Mouse (Mus musculus): ENCODE measurements at regions not wholly inside any gene's neighbourhood (a gene's known extent, or its start where the extent isn't known, plus 50 kb on each side); places are given as distances from the start of the nearest gene placed in this dataset.

DNA sequence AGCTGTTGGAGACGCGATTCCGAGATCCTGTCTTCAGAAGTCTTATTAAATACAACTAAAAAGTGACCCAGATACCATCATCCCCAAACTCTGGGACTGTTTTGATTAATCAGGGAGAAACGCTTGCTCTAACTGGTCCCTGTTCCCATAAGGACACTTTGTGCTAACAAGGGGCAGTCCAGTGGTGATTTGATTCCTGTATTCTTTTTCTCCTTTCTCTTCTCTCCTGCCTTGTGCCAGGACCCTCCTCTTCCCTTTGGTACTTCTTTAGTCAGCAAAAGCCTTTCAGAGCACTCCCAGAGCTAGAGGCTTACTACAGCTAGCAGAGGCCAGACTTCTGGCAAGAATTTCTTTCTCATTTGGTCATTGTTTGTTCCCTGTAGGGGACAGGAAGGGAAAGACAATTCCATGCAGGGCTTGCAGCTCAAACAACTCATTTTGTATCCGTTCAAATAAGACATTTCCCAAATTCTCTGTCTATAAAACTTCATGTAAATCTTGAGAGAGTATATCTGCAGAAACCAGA, 337.3 kb upstream of the Prickle1 start:
- intact Hi-C loops (cut with DNase I) = no loop called here
- no peak overlapping the region for H3K27ac ChIP-seq
- no peak for DNase-seq
- TF ChIP-seq CTCF (IDR thresholded peaks at IDR 0.05) = no peak
- H3K4me3 ChIP-seq = no peak overlapping the region

DNA sequence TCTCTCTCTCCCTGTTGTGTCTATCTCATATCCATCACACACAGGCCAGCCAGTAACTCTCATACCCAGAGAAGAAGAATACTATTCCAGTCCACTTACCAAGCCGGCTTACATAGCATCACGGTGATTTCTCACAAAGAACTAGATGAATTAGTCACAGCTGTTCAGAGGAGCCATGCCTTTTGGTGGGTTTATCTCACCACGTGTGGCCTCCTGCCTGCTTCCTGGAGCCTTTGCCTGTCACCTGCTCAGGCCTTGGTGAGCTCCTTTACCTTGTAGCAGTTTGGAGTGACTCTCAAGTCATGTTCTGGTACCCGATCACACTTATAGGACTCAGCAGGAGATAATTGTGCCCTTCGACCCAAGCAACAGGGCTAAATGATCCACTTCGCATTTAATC, 331.2 kb upstream of the Prickle1 start:
- DNase-seq = no peak
- intact Hi-C loops (cut with DNase I) = no loop called here
- TF ChIP-seq CTCF (IDR thresholded peaks at IDR 0.05) = no peak
- H3K27ac ChIP-seq = no peak overlapping the region
- H3K4me3 ChIP-seq = no peak overlapping the region

DNA sequence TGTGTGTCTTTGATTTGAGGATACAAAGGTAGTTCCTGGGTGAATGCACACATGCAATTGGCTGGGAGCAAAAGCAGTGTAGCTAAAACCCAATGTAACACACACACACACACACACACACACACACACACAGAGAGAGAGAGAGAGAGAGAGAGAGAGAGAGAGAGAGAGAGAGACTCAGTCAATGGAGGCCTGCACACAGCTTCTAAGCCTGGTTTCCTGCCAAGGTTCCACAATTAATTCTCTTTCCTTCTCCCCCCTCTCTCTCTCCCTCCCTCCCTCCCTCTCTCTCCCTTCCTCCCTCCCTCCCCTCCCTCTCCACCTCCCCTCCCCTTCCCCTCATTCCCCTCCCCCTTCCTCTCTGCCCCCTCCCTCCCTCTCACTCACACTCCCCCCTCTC, 330.6 kb upstream of the Prickle1 start:
- no peak overlapping the region for H3K4me3 ChIP-seq
- no peak for TF ChIP-seq CTCF (IDR thresholded peaks at IDR 0.05)

DNA sequence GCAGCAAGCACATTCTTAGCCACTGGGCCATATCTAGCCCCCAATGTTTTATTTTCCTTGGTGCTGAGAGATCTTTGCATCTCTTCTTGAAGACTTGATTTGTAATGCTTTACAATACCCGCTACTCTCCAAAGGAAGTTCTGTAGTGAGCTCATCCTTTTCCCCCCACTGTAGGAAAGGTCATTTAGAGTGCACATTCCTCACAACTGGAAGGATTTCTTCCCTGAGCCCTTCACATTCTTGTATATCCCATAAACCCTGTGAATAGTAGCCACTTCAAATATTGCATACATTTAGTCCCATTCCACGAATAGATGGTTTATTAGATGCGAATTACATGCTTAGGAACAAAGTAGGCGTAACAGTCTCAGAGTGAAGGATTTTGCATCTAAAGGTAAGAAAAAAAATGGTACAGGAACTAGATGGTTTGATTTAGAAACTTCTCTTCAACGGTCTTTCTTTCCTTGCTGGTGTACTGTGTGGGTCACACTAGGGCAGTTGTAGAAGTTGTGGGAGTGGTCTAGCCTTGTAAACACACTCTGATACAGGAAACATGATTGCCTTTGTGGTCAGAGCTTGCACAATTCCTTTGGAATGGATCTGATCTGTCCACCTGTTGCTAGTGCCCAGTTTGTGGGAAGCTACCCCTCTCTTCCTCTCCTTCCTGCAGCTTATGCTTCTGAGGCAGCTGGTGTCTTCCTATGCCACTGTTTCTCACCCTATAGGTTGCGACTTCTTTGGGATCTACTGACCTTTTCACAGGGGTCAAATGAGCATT, 326.0 kb upstream of the Prickle1 start:
- intact Hi-C loops (cut with DNase I) = no loop called here
- Histone ChIP-seq H3K27ac (no peak overlapping the region), H3K4me3 (no peak overlapping the region)
- no peak for TF ChIP-seq CTCF (IDR thresholded peaks at IDR 0.05)
- no peak for DNase-seq

More for the DNA sequence above, 330.6 kb upstream of the Prickle1 start:
- intact Hi-C loops (cut with DNase I) = no loop called here
- DNase-seq = no peak
- H3K27ac ChIP-seq = no peak overlapping the region

DNA sequence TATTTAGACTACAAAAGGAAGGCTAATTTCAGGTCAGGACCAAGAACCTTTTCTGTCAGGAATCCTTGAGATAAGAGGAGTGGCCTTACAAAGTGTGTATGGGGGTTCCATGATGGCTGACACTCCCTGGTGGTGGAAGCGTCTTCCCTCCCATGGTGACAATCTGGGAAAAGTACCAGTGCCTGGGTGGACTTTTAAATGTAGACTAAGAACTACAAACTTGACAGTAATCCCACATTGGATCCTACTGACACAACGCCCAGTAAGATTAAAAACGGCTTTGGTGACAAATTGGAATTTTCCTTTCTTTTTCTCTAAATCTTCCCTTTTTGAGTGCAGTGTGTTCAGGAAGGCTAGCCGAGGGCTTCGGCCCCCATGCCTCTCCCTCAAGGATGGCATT, 325.3 kb upstream of the Prickle1 start:
- no peak for TF ChIP-seq CTCF (IDR thresholded peaks at IDR 0.05)
- intact Hi-C loops (cut with DNase I) = no loop called here
- Histone ChIP-seq H3K27ac (no peak overlapping the region), H3K4me3 (no peak overlapping the region)
- DNase-seq = no peak

DNA sequence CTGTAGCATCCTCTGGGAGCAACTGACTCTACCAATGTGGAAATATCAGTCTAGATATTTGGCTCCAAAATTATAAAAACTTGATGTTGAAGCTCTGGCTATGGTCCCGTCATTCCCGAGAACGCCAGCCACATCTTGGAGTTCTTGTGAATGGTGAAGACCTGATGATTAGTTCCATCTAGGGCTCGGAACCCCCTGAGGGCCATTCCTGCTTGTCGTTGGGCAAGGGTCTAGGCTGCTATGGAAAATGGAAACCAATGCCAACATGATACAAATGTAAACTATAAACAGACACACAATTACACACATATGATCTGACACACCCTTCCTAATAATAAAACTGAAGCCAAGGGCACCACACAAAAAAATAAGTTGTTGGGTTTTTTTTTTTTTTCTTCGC, 323.9 kb upstream of the Prickle1 start:
- TF ChIP-seq CTCF (IDR thresholded peaks at IDR 0.05) = no peak
- Histone ChIP-seq H3K4me3 (no peak overlapping the region), H3K27ac (no peak overlapping the region)
- intact Hi-C loops (cut with DNase I) = no loop called here
- DNase-seq = no peak

DNA sequence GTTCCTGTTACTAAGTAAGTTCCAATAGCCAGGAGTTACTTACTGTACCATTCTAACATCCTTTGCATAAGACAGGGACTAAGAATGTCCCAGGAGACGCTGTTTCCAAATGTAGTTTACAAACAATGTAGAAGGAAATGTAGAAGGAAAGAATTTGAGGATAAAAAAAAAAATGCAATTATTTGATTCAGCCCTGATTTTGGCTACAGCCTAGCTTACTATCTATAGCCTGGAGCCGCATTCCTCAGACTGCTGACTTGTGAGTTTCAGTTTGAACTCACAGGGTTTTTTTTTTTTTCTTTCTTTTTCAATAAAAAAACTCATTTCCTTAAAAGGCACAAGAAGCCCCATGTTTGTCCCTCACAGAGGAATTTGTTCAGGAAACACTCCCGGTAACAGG, 321.2 kb upstream of the Prickle1 start:
- Histone ChIP-seq H3K27ac (no peak overlapping the region), H3K4me3 (peak overlapping the region; percentile 57)
- TF ChIP-seq CTCF (IDR thresholded peaks at IDR 0.05) = no peak
- intact Hi-C loops (cut with DNase I) = no loop called here
- DNase-seq = no peak

DNA sequence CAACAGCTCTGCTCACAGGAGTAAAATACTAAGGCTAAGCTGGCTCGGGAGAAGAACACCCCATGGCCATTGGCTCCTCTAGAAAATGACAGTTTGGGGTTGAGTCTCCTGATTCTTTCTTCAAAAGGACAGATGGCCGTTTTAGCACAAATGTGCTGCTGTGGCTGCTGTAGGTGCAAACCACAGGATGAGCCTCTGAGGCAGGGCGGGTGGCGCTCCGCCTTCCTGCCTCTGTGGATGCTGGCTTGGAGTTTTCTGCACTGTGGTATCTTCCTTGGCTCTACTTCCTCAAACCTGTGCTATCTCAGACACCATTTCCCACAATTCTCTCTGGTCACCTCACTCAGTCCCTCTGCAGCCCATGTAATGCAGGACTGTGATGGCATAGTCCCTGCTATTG, 317.8 kb upstream of the Prickle1 start:
- intact Hi-C loops (cut with DNase I) = no loop called here
- DNase-seq = no peak
- Histone ChIP-seq H3K27ac (no peak overlapping the region), H3K4me3 (no peak overlapping the region)
- TF ChIP-seq CTCF (IDR thresholded peaks at IDR 0.05) = no peak

DNA sequence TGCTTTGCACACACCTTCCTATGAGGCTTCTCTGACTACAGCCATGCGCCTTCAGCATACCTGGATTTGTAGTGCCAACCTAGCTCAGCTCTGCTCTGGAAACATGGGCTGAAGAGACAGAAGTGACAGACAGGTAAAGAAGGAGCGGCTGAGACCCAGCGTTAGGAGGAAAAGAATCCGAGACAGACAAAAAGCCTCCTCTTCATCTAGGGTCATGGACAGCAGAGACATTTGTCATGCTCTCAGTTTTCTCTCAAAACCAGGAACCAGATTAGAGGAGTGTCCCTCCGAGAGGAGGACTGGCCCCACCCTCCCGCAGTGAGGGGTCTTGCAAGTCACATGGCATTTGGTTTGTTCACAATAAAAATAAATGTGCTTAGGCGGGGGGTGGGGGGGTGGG, 317.4 kb upstream of the Prickle1 start:
- no peak overlapping the region for H3K4me3 ChIP-seq
- no peak overlapping the region for H3K27ac ChIP-seq
- intact Hi-C loops (cut with DNase I) = no loop called here
- no peak for TF ChIP-seq CTCF (IDR thresholded peaks at IDR 0.05)
- no peak for DNase-seq

DNA sequence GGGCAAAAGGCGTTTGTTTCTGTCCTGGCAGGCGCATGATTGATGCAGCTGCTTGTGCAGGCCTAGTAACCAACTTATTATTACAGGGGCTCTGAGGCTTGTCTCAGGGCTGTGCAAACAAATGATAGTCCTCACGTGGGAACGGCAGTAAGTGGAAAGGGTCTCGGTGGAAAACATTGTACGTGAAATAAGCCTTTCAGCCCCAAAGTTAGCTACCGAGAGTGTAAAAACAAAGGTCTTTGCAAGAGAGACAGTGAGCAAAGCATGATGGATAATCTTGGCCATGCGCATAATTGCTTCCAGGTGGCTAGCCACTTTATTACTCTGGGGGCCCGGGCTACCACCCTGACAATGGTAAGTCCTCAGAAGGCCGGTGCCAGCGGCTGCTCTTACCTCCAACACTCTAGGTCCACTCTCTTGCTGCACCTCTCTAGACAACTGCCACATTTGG, 315.3 kb upstream of the Prickle1 start:
- Histone ChIP-seq H3K27ac (no peak overlapping the region), H3K4me3 (no peak overlapping the region)
- no peak for TF ChIP-seq CTCF (IDR thresholded peaks at IDR 0.05)
- intact Hi-C loops (cut with DNase I) = no loop called here
- no peak for DNase-seq

DNA sequence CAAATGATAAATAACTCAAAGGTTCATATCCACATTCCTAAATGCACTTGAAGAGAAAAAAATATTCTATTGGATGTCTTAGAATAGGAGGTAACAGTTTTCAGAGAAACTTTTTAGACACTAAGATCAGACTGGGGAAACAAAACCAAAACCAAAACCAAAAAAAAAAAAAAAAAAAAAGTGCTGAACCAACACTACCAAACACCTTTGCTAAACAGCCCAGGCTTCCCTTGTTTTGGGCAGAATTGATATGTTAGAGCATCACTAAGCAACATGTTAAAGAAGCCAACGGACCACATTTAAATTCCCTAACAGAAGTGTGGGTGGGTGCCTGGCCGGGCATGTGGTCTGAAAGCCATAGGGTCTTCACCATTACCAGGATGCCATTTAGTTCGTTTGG, 314.5 kb upstream of the Prickle1 start:
- TF ChIP-seq CTCF (IDR thresholded peaks at IDR 0.05) = no peak
- DNase-seq = no peak
- no peak overlapping the region for H3K27ac ChIP-seq
- intact Hi-C loops (cut with DNase I) = no loop called here
- no peak overlapping the region for H3K4me3 ChIP-seq

DNA sequence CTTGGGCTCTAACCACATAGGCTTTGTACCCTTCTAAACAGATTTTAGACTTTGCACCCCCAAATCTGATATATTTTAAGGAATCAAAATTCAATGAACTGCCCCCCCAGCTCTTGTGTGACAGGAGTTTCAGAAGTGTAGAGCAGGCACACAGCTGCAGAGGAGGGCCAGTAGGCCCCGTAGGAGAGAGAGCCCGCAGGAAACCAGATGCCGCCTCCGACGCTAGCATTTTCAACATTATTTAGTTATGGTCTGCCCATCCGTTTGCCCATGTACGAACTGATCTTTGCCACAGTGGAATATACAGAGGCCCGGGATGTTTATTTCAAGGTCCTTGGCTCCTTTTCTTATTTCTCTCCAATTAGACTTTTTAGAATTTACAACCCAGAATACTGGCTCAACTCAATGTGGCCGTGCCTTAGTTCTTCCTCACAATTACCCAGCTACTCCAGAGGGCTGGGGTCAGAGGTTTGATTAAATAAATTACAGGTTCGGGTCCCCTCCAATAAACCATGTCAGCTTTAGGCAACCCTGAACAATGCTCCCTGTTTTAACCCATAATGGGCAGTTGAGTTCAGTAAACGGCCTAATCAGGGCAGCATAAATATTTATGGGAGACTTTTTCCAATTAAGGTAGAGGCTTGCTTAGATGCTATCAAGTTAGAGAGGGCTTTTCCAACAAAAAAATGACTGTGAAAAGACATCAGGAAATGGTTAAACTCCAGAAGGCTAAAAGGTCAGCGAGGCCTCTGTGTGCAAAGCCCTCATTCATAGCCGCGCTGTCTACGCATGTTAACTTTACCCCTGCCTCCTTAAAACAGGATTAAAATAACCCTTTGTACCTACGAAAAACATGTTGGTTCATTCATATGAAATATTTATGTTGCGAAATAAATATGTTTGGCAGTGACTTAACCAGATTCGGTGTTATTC, 308.2 kb upstream of the Prickle1 start:
- H3K27ac ChIP-seq = no peak overlapping the region
- H3K4me3 ChIP-seq = no peak overlapping the region
- intact Hi-C loops (cut with DNase I) = no loop called here
- DNase-seq = no peak
- no peak for TF ChIP-seq CTCF (IDR thresholded peaks at IDR 0.05)

DNA sequence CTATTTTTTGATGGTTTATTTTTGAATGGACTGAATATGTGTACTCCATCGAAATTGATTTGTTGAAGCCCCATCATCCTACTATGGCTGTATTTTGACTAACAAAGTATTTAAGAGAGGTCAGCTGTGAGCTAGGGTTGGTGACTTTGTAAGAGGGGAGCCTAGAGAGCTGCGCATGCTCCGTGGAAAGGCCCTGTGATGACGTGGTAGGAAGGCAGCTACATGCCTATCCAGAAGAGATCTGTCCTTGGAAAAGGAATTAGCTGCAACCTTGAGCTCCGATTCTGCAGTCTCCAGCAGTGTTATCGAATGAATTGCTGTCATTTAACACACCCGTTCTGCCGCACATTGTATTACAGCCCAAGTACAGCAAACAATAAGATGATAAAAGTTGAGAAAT, 287.1 kb upstream of the Prickle1 start:
- H3K27ac ChIP-seq = no peak overlapping the region
- no peak overlapping the region for H3K4me3 ChIP-seq
- TF ChIP-seq CTCF (IDR thresholded peaks at IDR 0.05) = no peak
- no peak for DNase-seq
- intact Hi-C loops (cut with DNase I) = no loop called here

Data from gastrocnemius, adult 2 months (tissue).